Mouse (Mus musculus) brain, embryonic 14.5 days (tissue): ENCODE data around the gene Gde1.

Experiments
- CTCF ChIP-seq: fragments of 200-500 bp; IDR thresholded peaks from 2 replicates; pipeline ENCODE4 v1.5.1; 2012; ENCODE audit warnings: inconsistent platforms, mild to moderate bottlenecking, moderate library complexity, borderline replicate concordance; ENCODE audit not compliant: insufficient read depth, insufficient read length; ENCODE audit errors: extremely low read depth
- POLR2A ChIP-seq: fragments of 200-500 bp; IDR thresholded peaks from 2 replicates; pipeline ENCODE4 v1.6.1; 2012; ENCODE audit warnings: mild to moderate bottlenecking, inconsistent platforms, borderline replicate concordance; ENCODE audit not compliant: poor library complexity, insufficient read depth, insufficient read length, severe bottlenecking; ENCODE audit errors: extremely low read depth

- TF ChIP-seq CTCF (no peak), POLR2A (peak; percentile 60; the same call in 1 of the 2 replicates)
Measured at GRCm38 (mm10) chr7:118740532-118741338, 35.2 kb upstream of the Gde1 start.
